Mouse (Mus musculus) hindbrain, embryonic 12.5 days (tissue): ENCODE measurements around the gene Ppp6r2. TPM values are rescaled to one million over a fixed set of nuclear protein-coding genes. Genes with fewer than 3 reads are reported as not detected.

Experiments
- ATAC-seq: fragments of 200-750 bp; cut with Nextera tagmentation; 2 replicates; pipeline ENCODE4 v1.8.0; 2017; ENCODE audit warnings: moderate TSS enrichment; ENCODE audit not compliant: low FRiP score
- H3K27ac ChIP-seq: fragments of 300-500 bp; sonication (generic); 2 replicates; pipeline ENCODE4 v1.5.1; 2016; ENCODE audit warnings: mild to moderate bottlenecking
- H3K27me3 ChIP-seq: fragments of 300-500 bp; sonication (generic); 2 replicates; pipeline ENCODE4 v1.6.1; 2016; ENCODE audit warnings: mild to moderate bottlenecking
- H3K36me3 ChIP-seq: fragments of 300-500 bp; sonication (generic); 2 replicates; pipeline ENCODE4 v1.6.1; 2016; ENCODE audit warnings: mild to moderate bottlenecking
- H3K4me1 ChIP-seq: fragments of 300-500 bp; sonication (generic); 2 replicates; pipeline ENCODE4 v1.6.1; 2016
- H3K4me2 ChIP-seq: fragments of 300-500 bp; sonication (generic); replicated peaks from 2 replicates; pipeline ENCODE4 v1.6.1; 2016; ENCODE audit warnings: mild to moderate bottlenecking
- H3K4me3 ChIP-seq: fragments of 300-500 bp; sonication (generic); 2 replicates; pipeline ENCODE4 v1.5.1; 2016; ENCODE audit warnings: mild to moderate bottlenecking
- H3K9ac ChIP-seq: fragments of 300-500 bp; sonication (generic); 2 replicates; pipeline ENCODE4 v1.6.1; 2016; ENCODE audit warnings: mild to moderate bottlenecking, moderate library complexity
- H3K9me3 ChIP-seq: fragments of 300-500 bp; sonication (generic); replicated peaks from 2 replicates; pipeline ENCODE4 v1.6.1; 2016; ENCODE audit warnings: mild to moderate bottlenecking
- WGBS: fragments of 180-500 bp; shearing (Covaris S2); methylation state at CpG from one replicate; pipeline ENCODE4 v1.1.7; 2016; 5-methylcytosine and 5-hydroxymethylcytosine counted together
- polyA plus RNA-seq: library from polyadenylated mRNA; unstranded; fragments of >200 nt; fragmentation: Nextera tagmentation; extraction: Ambion mirVana; gene quantifications from 2 replicates; pipeline ENCODE4 v1.2.1, GENCODE M21; 2016

Gene Ppp6r2
- polyA plus RNA-seq, 1 experiment from 2014 or later: 62.3 TPM

- no peaks in the 10 kb centered on the region for H3K4me1 ChIP-seq
- 81% methylated on average over 2 of the region's 2 CpGs for WGBS
- no peak for ATAC-seq
- no peak overlapping the region for H3K27ac ChIP-seq
- H3K4me3 ChIP-seq: no peak overlapping the region
- no peaks in the 10 kb centered on the region for H3K27me3 ChIP-seq
- H3K9me3 ChIP-seq: no peaks in the 10 kb centered on the region
- H3K36me3 ChIP-seq: peaks cover 91% of the 10 kb centered on the region
- H3K9ac ChIP-seq: no peak overlapping the region
- H3K4me2 ChIP-seq: no peak overlapping the region
Measured at GRCm38 (mm10) chr15:89284094-89284493, 72.7 kb downstream of the Ppp6r2 start.

- Histone ChIP-seq H3K4me1 (no peaks in the 10 kb centered on the region), H3K4me2 (no peak overlapping the region), H3K27ac (no peak overlapping the region), H3K4me3 (no peak overlapping the region), H3K9me3 (no peaks in the 10 kb centered on the region), H3K9ac (no peak overlapping the region), H3K36me3 (peaks cover 91% of the 10 kb centered on the region), H3K27me3 (no peaks in the 10 kb centered on the region)
- ATAC-seq: no peak
Measured at GRCm38 (mm10) chr15:89285004-89285403, 73.7 kb downstream of the Ppp6r2 start.

GRCm38 (mm10) chr15:89285478-89285877 is 74.1 kb downstream of the Ppp6r2 start:
- Histone ChIP-seq H3K4me2 (no peak overlapping the region), H3K9ac (no peak overlapping the region), H3K27ac (no peak overlapping the region), H3K9me3 (no peaks in the 10 kb centered on the region), H3K27me3 (no peaks in the 10 kb centered on the region), H3K4me3 (no peak overlapping the region), H3K36me3 (peaks cover 87% of the 10 kb centered on the region), H3K4me1 (no peaks in the 10 kb centered on the region)
- WGBS: 93% methylated on average over 5 of the region's 5 CpGs
- ATAC-seq: no peak

- 92% methylated on average over 7 of the region's 7 CpGs for WGBS
- H3K36me3 ChIP-seq: peaks cover 86% of the 10 kb centered on the region
- H3K4me2 ChIP-seq: no peak overlapping the region
Measured at GRCm38 (mm10) chr15:89286114-89286513, 74.8 kb downstream of the Ppp6r2 start.

GRCm38 (mm10) chr15:89286582-89286981 is 75.2 kb downstream of the Ppp6r2 start:
- Histone ChIP-seq H3K27ac (no peak overlapping the region), H3K36me3 (peaks cover 85% of the 10 kb centered on the region), H3K4me2 (no peak overlapping the region), H3K9me3 (no peaks in the 10 kb centered on the region), H3K4me3 (no peak overlapping the region), H3K4me1 (no peaks in the 10 kb centered on the region), H3K27me3 (no peaks in the 10 kb centered on the region), H3K9ac (no peak overlapping the region)
- WGBS: 87% methylated on average over 5 of the region's 5 CpGs
- no peak for ATAC-seq

More at GRCm38 (mm10) chr15:89286114-89286513, 74.8 kb downstream of the Ppp6r2 start:
- H3K9me3 ChIP-seq: no peaks in the 10 kb centered on the region
- no peaks in the 10 kb centered on the region for H3K27me3 ChIP-seq
- H3K4me1 ChIP-seq: no peaks in the 10 kb centered on the region
- no peak overlapping the region for H3K27ac ChIP-seq
- H3K4me3 ChIP-seq: no peak overlapping the region
- ATAC-seq: no peak
- H3K9ac ChIP-seq: no peak overlapping the region

GRCm38 (mm10) chr15:89288227-89288767 is 76.9 kb downstream of the Ppp6r2 start:
- no peak for ATAC-seq

GRCm38 (mm10) chr15:89289455-89289854 is 78.1 kb downstream of the Ppp6r2 start:
- 96% methylated on average over 11 of the region's 11 CpGs for WGBS
- ATAC-seq: no peak

More at GRCm38 (mm10) chr15:89288227-89288767, 76.9 kb downstream of the Ppp6r2 start:
- Histone ChIP-seq H3K36me3 (peaks cover 85% of the 10 kb centered on the region), H3K9me3 (no peaks in the 10 kb centered on the region), H3K9ac (no peak overlapping the region), H3K27ac (no peak overlapping the region), H3K4me1 (no peaks in the 10 kb centered on the region), H3K27me3 (no peaks in the 10 kb centered on the region), H3K4me2 (no peak overlapping the region), H3K4me3 (no peak overlapping the region)
- 95% methylated on average over 23 of the region's 23 CpGs for WGBS

GRCm38 (mm10) chr15:89291521-89291920 is 80.2 kb downstream of the Ppp6r2 start:
- Histone ChIP-seq H3K9me3 (no peaks in the 10 kb centered on the region), H3K27ac (no peak overlapping the region), H3K36me3 (peaks cover 89% of the 10 kb centered on the region), H3K4me2 (no peak overlapping the region), H3K4me3 (no peak overlapping the region), H3K27me3 (no peaks in the 10 kb centered on the region), H3K9ac (no peak overlapping the region), H3K4me1 (no peaks in the 10 kb centered on the region)
- ATAC-seq: no peak
- 89% methylated on average over 3 of the region's 3 CpGs for WGBS

More at GRCm38 (mm10) chr15:89289455-89289854, 78.1 kb downstream of the Ppp6r2 start:
- H3K4me2 ChIP-seq: no peak overlapping the region
- no peaks in the 10 kb centered on the region for H3K27me3 ChIP-seq
- peaks cover 85% of the 10 kb centered on the region for H3K36me3 ChIP-seq
- no peak overlapping the region for H3K4me3 ChIP-seq
- no peak overlapping the region for H3K27ac ChIP-seq
- no peak overlapping the region for H3K9ac ChIP-seq
- H3K9me3 ChIP-seq: no peaks in the 10 kb centered on the region
- no peaks in the 10 kb centered on the region for H3K4me1 ChIP-seq

GRCm38 (mm10) chr15:89292795-89293194 is 81.4 kb downstream of the Ppp6r2 start:
- Histone ChIP-seq H3K4me2 (no peak overlapping the region), H3K27ac (no peak overlapping the region), H3K4me1 (no peaks in the 10 kb centered on the region), H3K4me3 (no peak overlapping the region), H3K36me3 (peaks cover 92% of the 10 kb centered on the region), H3K9me3 (no peaks in the 10 kb centered on the region), H3K9ac (no peak overlapping the region), H3K27me3 (no peaks in the 10 kb centered on the region)
- WGBS: 90% methylated on average over 2 of the region's 2 CpGs
- ATAC-seq: no peak

- ATAC-seq: no peak
- WGBS: 93% methylated on average over 10 of the region's 10 CpGs
- no peaks in the 10 kb centered on the region for H3K27me3 ChIP-seq
- no peak overlapping the region for H3K4me2 ChIP-seq
- H3K4me3 ChIP-seq: no peak overlapping the region
- no peaks in the 10 kb centered on the region for H3K4me1 ChIP-seq
- H3K36me3 ChIP-seq: peaks cover 90% of the 10 kb centered on the region
- H3K9me3 ChIP-seq: no peaks in the 10 kb centered on the region
- H3K9ac ChIP-seq: no peak overlapping the region
- H3K27ac ChIP-seq: no peak overlapping the region
Measured at GRCm38 (mm10) chr15:89293778-89294177, 82.4 kb downstream of the Ppp6r2 start.

GRCm38 (mm10) chr15:89295580-89296165 is 84.3 kb downstream of the Ppp6r2 start:
- ATAC-seq: no peak
- H3K36me3 ChIP-seq: peaks cover 94% of the 10 kb centered on the region
- H3K9ac ChIP-seq: no peak overlapping the region

GRCm38 (mm10) chr15:89296465-89296864 is 85.1 kb downstream of the Ppp6r2 start:
- Histone ChIP-seq H3K9me3 (no peaks in the 10 kb centered on the region), H3K4me3 (no peak overlapping the region), H3K27me3 (no peaks in the 10 kb centered on the region), H3K4me1 (no peaks in the 10 kb centered on the region), H3K4me2 (no peak overlapping the region), H3K9ac (no peak overlapping the region), H3K36me3 (peaks cover 95% of the 10 kb centered on the region), H3K27ac (no peak overlapping the region)
- ATAC-seq: no peak
- 96% methylated on average over 1 of the region's 1 CpGs for WGBS

More at GRCm38 (mm10) chr15:89295580-89296165, 84.3 kb downstream of the Ppp6r2 start:
- H3K9me3 ChIP-seq: no peaks in the 10 kb centered on the region
- no peak overlapping the region for H3K27ac ChIP-seq
- WGBS: 93% methylated on average over 8 of the region's 8 CpGs
- H3K27me3 ChIP-seq: no peaks in the 10 kb centered on the region
- no peak overlapping the region for H3K4me3 ChIP-seq
- no peaks in the 10 kb centered on the region for H3K4me1 ChIP-seq
- no peak overlapping the region for H3K4me2 ChIP-seq

- H3K4me2 ChIP-seq: no peak overlapping the region
- no peak overlapping the region for H3K4me3 ChIP-seq
- no peaks in the 10 kb centered on the region for H3K27me3 ChIP-seq
- 88% methylated on average over 2 of the region's 2 CpGs for WGBS
- H3K9me3 ChIP-seq: no peaks in the 10 kb centered on the region
- ATAC-seq: no peak
- H3K27ac ChIP-seq: no peak overlapping the region
- no peaks in the 10 kb centered on the region for H3K4me1 ChIP-seq
- H3K36me3 ChIP-seq: peaks cover 95% of the 10 kb centered on the region
- H3K9ac ChIP-seq: no peak overlapping the region
Measured at GRCm38 (mm10) chr15:89297695-89298094, 86.3 kb downstream of the Ppp6r2 start.
